In the genomic region with DNA sequence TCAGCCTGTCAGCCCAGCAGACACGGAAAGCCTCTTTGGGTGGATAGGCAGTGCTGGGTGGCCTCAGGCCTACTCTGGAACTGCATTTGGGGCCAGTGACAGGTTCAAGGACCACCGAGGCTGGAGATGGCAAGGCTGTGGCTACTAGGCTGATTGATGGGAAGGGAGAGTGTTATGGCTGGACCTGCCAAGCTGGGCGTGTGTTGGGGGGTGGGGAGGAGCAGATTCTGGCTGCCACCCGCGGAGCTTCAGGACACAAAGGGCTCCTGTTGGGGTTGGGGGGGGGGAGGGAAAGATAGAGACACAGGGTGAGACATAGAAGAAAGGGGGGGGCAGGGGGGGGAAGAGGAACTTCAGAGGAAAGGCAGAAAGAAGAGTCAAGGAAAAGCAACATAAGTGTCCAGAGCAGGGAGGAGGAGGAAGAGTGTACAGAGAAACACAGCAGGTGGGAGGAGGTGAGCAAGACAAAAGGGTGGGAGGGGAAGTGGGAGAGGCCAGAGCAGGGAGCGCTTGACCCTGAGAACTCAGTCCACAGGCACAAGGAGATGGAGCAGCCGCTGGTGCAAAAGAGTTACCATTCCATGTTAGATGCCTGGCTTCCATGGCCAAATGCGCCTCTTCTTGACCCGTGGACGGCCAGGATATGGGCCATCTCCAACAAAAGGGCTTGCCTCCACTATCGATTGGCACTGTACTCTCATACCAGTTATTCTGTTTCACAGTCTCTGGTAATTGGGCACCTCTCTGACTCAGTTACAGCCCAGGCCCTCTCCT, we compare ENCODE assay signal across 8 mouse cellular contexts. TPM values are rescaled to one million over a fixed set of nuclear protein-coding genes. Genes with fewer than 3 reads are reported as not detected.
DNase-seq lines count a peak whose midpoint lies in the region; ATAC-seq lines count a peak whose summit lies in the region.

No protein-coding gene starts in this region.

- WGBS in heart, embryonic 15.5 days: 61% methylated on average over 11 of the region's 11 CpGs
- 49% methylated on average over 11 of the region's 11 CpGs for WGBS in intestine, embryonic 14.5 days
- WGBS in neural tube, embryonic 12.5 days: 23% methylated on average over 11 of the region's 11 CpGs

- no peak for DNase-seq in heart, adult 18-20 months
- DNase-seq in cerebellum, postnatal 25 days: peak; percentile 19 to 32
- no peak for DNase-seq in intestine, embryonic 14.5 days (ENCODE audit: low spot score)
- no peak for DNase-seq in urinary bladder, postnatal 10 days (ENCODE audit: low spot score)
- no peak for DNase-seq in right cerebral cortex, postnatal 36 days (ENCODE audit: low spot score in 2 of 2)
- no peak for DNase-seq in gastrocnemius, adult 18-20 months (ENCODE audit: low spot score)

- no peaks in the 10 kb centered on the region for H3K27me3 ChIP-seq in heart, embryonic 15.5 days
- H3K27me3 ChIP-seq in intestine, embryonic 14.5 days (replicated peaks; ENCODE audit: control insufficient read depth, insufficient read depth, low read length): no peaks in the 10 kb centered on the region
- no peaks in the 10 kb centered on the region for H3K27me3 ChIP-seq in neural tube, embryonic 12.5 days (replicated peaks)

- H3K4me3 ChIP-seq in heart, embryonic 15.5 days: 0 out of 2 replicates have a peak overlapping the region, but pooled peaks have one; percentile 88
- peak overlapping the region; percentile 61; the same call in 1 of the 2 replicates for H3K4me3 ChIP-seq in intestine, embryonic 14.5 days (ENCODE audit: low read depth, low read length)
- H3K4me3 ChIP-seq in neural tube, embryonic 12.5 days: peak overlapping the region; percentile 58

- no peaks in the 10 kb centered on the region; the same call in 1 of the 2 replicates for H3K36me3 ChIP-seq in heart, embryonic 15.5 days
- H3K36me3 ChIP-seq in intestine, embryonic 14.5 days (ENCODE audit: control insufficient read depth, insufficient read depth, low read length): peaks cover 33% of the 10 kb centered on the region
- H3K36me3 ChIP-seq in neural tube, embryonic 12.5 days: peaks cover 36% of the 10 kb centered on the region

- H3K4me2 ChIP-seq in heart, embryonic 15.5 days: peak overlapping the region; percentile 97
- H3K4me2 ChIP-seq in intestine, embryonic 14.5 days (ENCODE audit: low read length): peak overlapping the region; percentile 86
- H3K4me2 ChIP-seq in neural tube, embryonic 12.5 days (replicated peaks): peak overlapping the region; percentile 86

- H3K4me1 ChIP-seq in heart, embryonic 15.5 days (replicated peaks): peaks cover 33% of the 10 kb centered on the region
- peaks cover 20% of the 10 kb centered on the region for H3K4me1 ChIP-seq in intestine, embryonic 14.5 days (replicated peaks; ENCODE audit: control insufficient read depth, insufficient read depth, low read length)
- peaks cover 32% of the 10 kb centered on the region for H3K4me1 ChIP-seq in neural tube, embryonic 12.5 days

- 0 out of 2 replicates have a peak overlapping the region, but pooled peaks have one; percentile 83 for H3K9ac ChIP-seq in heart, embryonic 15.5 days
- no peak overlapping the region for H3K9ac ChIP-seq in intestine, embryonic 14.5 days (ENCODE audit: low read length)
- H3K9ac ChIP-seq in neural tube, embryonic 12.5 days: peak overlapping the region; percentile 76

- H3K9me3 ChIP-seq in heart, embryonic 15.5 days (replicated peaks): no peaks in the 10 kb centered on the region
- no peaks in the 10 kb centered on the region for H3K9me3 ChIP-seq in intestine, embryonic 14.5 days (ENCODE audit: control insufficient read depth, low read length)
- no peaks in the 10 kb centered on the region for H3K9me3 ChIP-seq in neural tube, embryonic 12.5 days

- H3K27ac ChIP-seq in heart, embryonic 15.5 days: no peak overlapping the region
- H3K27ac ChIP-seq in intestine, embryonic 14.5 days (ENCODE audit: low read depth): no peak overlapping the region
- no peak overlapping the region for H3K27ac ChIP-seq in neural tube, embryonic 12.5 days

- ATAC-seq in heart, embryonic 15.5 days (replicated peaks; ENCODE audit: insufficient number of reproducible peaks, insufficient read depth, low FRiP score, low read depth): no peak
- ATAC-seq in intestine, embryonic 14.5 days (replicated peaks; ENCODE audit: low FRiP score, low TSS enrichment, low read depth): no peak
- no peak for ATAC-seq in neural tube, embryonic 12.5 days (ENCODE audit: low FRiP score, low read depth)

RNA-seq across cellular contexts. Expression of a gene that starts 3.0 kb away (rescaled TPM):
- 41.0 and 54.5 TPM in 2 replicates for polyA plus RNA-seq in heart, embryonic 15.5 days (2015; fragmentation: Nextera tagmentation; extraction: Ambion mirVana)
- 10 to 100 TPM; 11.0 to 13.1 TPM for total RNA-seq in heart, adult 18-20 months (2021)
- polyA plus RNA-seq in intestine, embryonic 14.5 days (2014; fragmentation: Nextera tagmentation; extraction: Ambion mirVana): 125 and 133 TPM in 2 replicates
- 85.4 and 85.5 TPM in 2 replicates for polyA plus RNA-seq in neural tube, embryonic 12.5 days (2016; fragmentation: Nextera tagmentation; extraction: Ambion mirVana)
- 1 to 10 TPM; 7.8 to 9.5 TPM for total RNA-seq in gastrocnemius, adult 18-20 months (2021)

RNA-seq across cellular contexts. Expression of a gene that starts 3.1 kb away (rescaled TPM):
- polyA plus RNA-seq in heart, embryonic 15.5 days (2015; fragmentation: Nextera tagmentation; extraction: Ambion mirVana): 3.8 and 6.5 TPM in 2 replicates
- total RNA-seq in heart, adult 18-20 months (2021): 1 to 10 TPM; 1.2 to 1.6 TPM
- polyA plus RNA-seq in intestine, embryonic 14.5 days (2014; fragmentation: Nextera tagmentation; extraction: Ambion mirVana): 15.1 and 15.9 TPM in 2 replicates
- polyA plus RNA-seq in neural tube, embryonic 12.5 days (2016; fragmentation: Nextera tagmentation; extraction: Ambion mirVana): 40.8 and 43.3 TPM in 2 replicates
- total RNA-seq in gastrocnemius, adult 18-20 months (2021): 1 to 10 TPM in 1 of 2 experiments, under 1 TPM in 1; 0.64 to 1.1 TPM

RNA-seq across cellular contexts. Expression of a gene that starts 18.4 kb away (rescaled TPM):
- 1.1 and 2.2 TPM in 2 replicates for polyA plus RNA-seq in heart, embryonic 15.5 days (2015; fragmentation: Nextera tagmentation; extraction: Ambion mirVana)
- 1 to 10 TPM; 1.7 to 2.0 TPM for total RNA-seq in heart, adult 18-20 months (2021)
- 3.7 and 4.2 TPM in 2 replicates for polyA plus RNA-seq in intestine, embryonic 14.5 days (2014; fragmentation: Nextera tagmentation; extraction: Ambion mirVana)
- polyA plus RNA-seq in neural tube, embryonic 12.5 days (2016; fragmentation: Nextera tagmentation; extraction: Ambion mirVana): 7.0 and 8.0 TPM in 2 replicates
- 1 to 10 TPM; 2.1 to 3.1 TPM for total RNA-seq in gastrocnemius, adult 18-20 months (2021)

RNA-seq across cellular contexts. Expression of a gene that starts 19.8 kb away (rescaled TPM):
- polyA plus RNA-seq in heart, embryonic 15.5 days (2015; fragmentation: Nextera tagmentation; extraction: Ambion mirVana): 0.08 and 0.34 TPM in 2 replicates
- total RNA-seq in heart, adult 18-20 months (2021): under 1 TPM in 1 of 2 experiments, not detected in 1; 0.18 TPM
- polyA plus RNA-seq in intestine, embryonic 14.5 days (2014; fragmentation: Nextera tagmentation; extraction: Ambion mirVana): 1.2 and 1.6 TPM in 2 replicates
- 1.2 and 1.3 TPM in 2 replicates for polyA plus RNA-seq in neural tube, embryonic 12.5 days (2016; fragmentation: Nextera tagmentation; extraction: Ambion mirVana)
- total RNA-seq in gastrocnemius, adult 18-20 months (2021): 10 to 100 TPM in 1 of 2 experiments, 1 to 10 TPM in 1; 6.2 to 10.4 TPM

RNA-seq across cellular contexts. Expression of a gene that starts 21.5 kb away (rescaled TPM):
- 7.1 and 9.0 TPM in 2 replicates for polyA plus RNA-seq in heart, embryonic 15.5 days (2015; fragmentation: Nextera tagmentation; extraction: Ambion mirVana)
- total RNA-seq in heart, adult 18-20 months (2021): 10 to 100 TPM; 19.8 to 31.3 TPM
- 8.7 and 9.1 TPM in 2 replicates for polyA plus RNA-seq in intestine, embryonic 14.5 days (2014; fragmentation: Nextera tagmentation; extraction: Ambion mirVana)
- 20.8 and 24.3 TPM in 2 replicates for polyA plus RNA-seq in neural tube, embryonic 12.5 days (2016; fragmentation: Nextera tagmentation; extraction: Ambion mirVana)
- 10 to 100 TPM; 47.5 to 59.9 TPM for total RNA-seq in gastrocnemius, adult 18-20 months (2021)

Comparison
In these comparisons a context has a peak if more than half of its experiments do, and no peak if none do; other contexts are left out.
1. DNase-seq: peak in cerebellum, postnatal 25 days (2 of 2); none in heart, adult 18-20 months (0 of 2), intestine, embryonic 14.5 days (single experiment), urinary bladder, postnatal 10 days (single experiment), right cerebral cortex, postnatal 36 days (0 of 2) and gastrocnemius, adult 18-20 months (single experiment).
2. Peak in every context shown above with its lines, with median percentiles within 50 percentile points of each other: H3K4me2 ChIP-seq and H3K4me3 ChIP-seq.